Mouse (Mus musculus) heart, embryonic 15.5 days (tissue): ENCODE data around the gene Irf2. TPM values are rescaled to one million over a fixed set of nuclear protein-coding genes. Genes with fewer than 3 reads are reported as not detected.

ENCODE experiments used
- ATAC-seq: fragments of 200-750 bp; cut with Nextera tagmentation; replicated peaks from 2 replicates; pipeline ENCODE4 v1.8.0; 2017; ENCODE audit warnings: low read depth, moderate TSS enrichment; ENCODE audit not compliant: insufficient number of reproducible peaks, insufficient read depth, low FRiP score
- H3K27ac ChIP-seq: fragments of 300-500 bp; sonication (generic); 2 replicates; pipeline ENCODE4 v1.5.1; 2015; ENCODE audit warnings: mild to moderate bottlenecking, inconsistent platforms
- H3K27me3 ChIP-seq: fragments of 300-500 bp; sonication (generic); 2 replicates; pipeline ENCODE4 v1.6.1; 2015; ENCODE audit warnings: inconsistent platforms
- H3K36me3 ChIP-seq: fragments of 300-500 bp; sonication (generic); 2 replicates; pipeline ENCODE4 v1.6.1; 2015; ENCODE audit warnings: mild to moderate bottlenecking, inconsistent platforms
- H3K4me1 ChIP-seq: fragments of 300-500 bp; sonication (generic); replicated peaks from 2 replicates; pipeline ENCODE4 v1.6.1; 2015; ENCODE audit warnings: inconsistent platforms
- H3K4me2 ChIP-seq: fragments of 300-500 bp; sonication (generic); 2 replicates; pipeline ENCODE4 v1.6.1; 2015; ENCODE audit warnings: inconsistent platforms, mild to moderate bottlenecking, moderate library complexity
- H3K4me3 ChIP-seq: fragments of 300-500 bp; sonication (generic); 2 replicates; pipeline ENCODE4 v1.5.1; 2015; ENCODE audit warnings: mild to moderate bottlenecking, inconsistent platforms
- H3K9ac ChIP-seq: fragments of 300-500 bp; sonication (generic); 2 replicates; pipeline ENCODE4 v1.6.1; 2015; ENCODE audit warnings: mild to moderate bottlenecking, inconsistent platforms
- H3K9me3 ChIP-seq: fragments of 300-500 bp; sonication (generic); replicated peaks from 2 replicates; pipeline ENCODE4 v1.6.1; 2016; ENCODE audit warnings: inconsistent platforms
- WGBS: fragments of 180-500 bp; shearing (Covaris S2); methylation state at CpG from one replicate; pipeline ENCODE4 v1.1.7; 2015; ENCODE audit warnings: mixed read lengths; 5-methylcytosine and 5-hydroxymethylcytosine counted together
- polyA plus RNA-seq: library from polyadenylated mRNA; unstranded; fragments of >200 nt; fragmentation: Nextera tagmentation; extraction: Ambion mirVana; gene quantifications from 2 replicates; pipeline ENCODE4 v1.2.1, GENCODE M21; 2015

Irf2 gene
- polyA plus RNA-seq, 1 experiment from 2014 or later, result 19.9 TPM

- Histone ChIP-seq H3K36me3 (no peaks in the 10 kb centered on the region), H3K27ac (no peak overlapping the region), H3K4me1 (peaks cover 5% of the 10 kb centered on the region), H3K4me3 (no peak overlapping the region), H3K9ac (no peak overlapping the region), H3K4me2 (no peak overlapping the region), H3K27me3 (no peaks in the 10 kb centered on the region), H3K9me3 (no peaks in the 10 kb centered on the region)
- no peak for ATAC-seq
- 68% methylated on average over 2 of the region's 2 CpGs for WGBS
These were observed 28.0 kb upstream of the Irf2 start for GRCm38 (mm10) chr8:46711496-46711895.

GRCm38 (mm10) chr8:46713178-46713577 lies 26.4 kb upstream of the Irf2 start:
- H3K9me3 ChIP-seq, result no peaks in the 10 kb centered on the region
- 82% methylated on average over 11 of the region's 11 CpGs for WGBS
- no peaks in the 10 kb centered on the region for H3K36me3 ChIP-seq
- no peaks in the 10 kb centered on the region for H3K27me3 ChIP-seq
- H3K4me1 ChIP-seq, result peaks cover 9% of the 10 kb centered on the region
- no peak overlapping the region for H3K27ac ChIP-seq
- no peak for ATAC-seq
- H3K4me3 ChIP-seq, result no peak overlapping the region
- no peak overlapping the region for H3K9ac ChIP-seq
- H3K4me2 ChIP-seq, result no peak overlapping the region

GRCm38 (mm10) chr8:46713844-46714243 lies 25.7 kb upstream of the Irf2 start:
- H3K27me3 ChIP-seq, result no peaks in the 10 kb centered on the region
- no peak overlapping the region for H3K4me2 ChIP-seq
- H3K9me3 ChIP-seq, result no peaks in the 10 kb centered on the region
- no peaks in the 10 kb centered on the region for H3K36me3 ChIP-seq
- H3K4me1 ChIP-seq, result peaks cover 9% of the 10 kb centered on the region
- no peak overlapping the region for H3K4me3 ChIP-seq
- WGBS, result 51% methylated on average over 6 of the region's 6 CpGs
- no peak for ATAC-seq
- no peak overlapping the region for H3K27ac ChIP-seq
- H3K9ac ChIP-seq, result no peak overlapping the region

- ATAC-seq, result no peak
- 53% methylated on average over 3 of the region's 3 CpGs for WGBS
- Histone ChIP-seq H3K27ac (no peak overlapping the region), H3K9me3 (no peaks in the 10 kb centered on the region), H3K9ac (no peak overlapping the region), H3K4me2 (no peak overlapping the region), H3K4me3 (no peak overlapping the region), H3K36me3 (no peaks in the 10 kb centered on the region), H3K27me3 (no peaks in the 10 kb centered on the region), H3K4me1 (peaks cover 9% of the 10 kb centered on the region)
These were observed 25.1 kb upstream of the Irf2 start for GRCm38 (mm10) chr8:46714400-46714799.

GRCm38 (mm10) chr8:46716477-46716876 lies 23.1 kb upstream of the Irf2 start:
- no peaks in the 10 kb centered on the region for H3K36me3 ChIP-seq
- H3K4me2 ChIP-seq, result no peak overlapping the region
- H3K4me1 ChIP-seq, result peaks cover 9% of the 10 kb centered on the region
- H3K9ac ChIP-seq, result no peak overlapping the region
- no peak overlapping the region for H3K27ac ChIP-seq
- no peak for ATAC-seq
- no peaks in the 10 kb centered on the region for H3K9me3 ChIP-seq
- WGBS, result 43% methylated on average over 11 of the region's 11 CpGs
- H3K4me3 ChIP-seq, result no peak overlapping the region
- no peaks in the 10 kb centered on the region for H3K27me3 ChIP-seq

- Histone ChIP-seq H3K27me3 (no peaks in the 10 kb centered on the region), H3K4me2 (no peak overlapping the region), H3K9ac (no peak overlapping the region), H3K4me3 (no peak overlapping the region), H3K9me3 (no peaks in the 10 kb centered on the region), H3K27ac (no peak overlapping the region), H3K4me1 (peaks cover 9% of the 10 kb centered on the region), H3K36me3 (no peaks in the 10 kb centered on the region)
- WGBS, result 43% methylated on average over 6 of the region's 6 CpGs
- ATAC-seq, result no peak
These were observed 22.4 kb upstream of the Irf2 start for GRCm38 (mm10) chr8:46717170-46717569.

GRCm38 (mm10) chr8:46718301-46718700 lies 21.2 kb upstream of the Irf2 start:
- no peaks in the 10 kb centered on the region for H3K36me3 ChIP-seq
- no peak overlapping the region for H3K9ac ChIP-seq
- H3K4me1 ChIP-seq, result peaks cover 5% of the 10 kb centered on the region; the same call in 1 of the 2 replicates
- 69% methylated on average over 8 of the region's 8 CpGs for WGBS
- no peaks in the 10 kb centered on the region for H3K9me3 ChIP-seq
- no peak overlapping the region for H3K27ac ChIP-seq
- H3K4me2 ChIP-seq, result no peak overlapping the region
- no peak overlapping the region for H3K4me3 ChIP-seq
- ATAC-seq, result no peak
- H3K27me3 ChIP-seq, result no peaks in the 10 kb centered on the region

GRCm38 (mm10) chr8:46718747-46719146 lies 20.8 kb upstream of the Irf2 start:
- Histone ChIP-seq H3K27me3 (no peaks in the 10 kb centered on the region), H3K9me3 (no peaks in the 10 kb centered on the region), H3K4me3 (no peak overlapping the region), H3K4me2 (no peak overlapping the region), H3K9ac (no peak overlapping the region), H3K27ac (no peak overlapping the region), H3K36me3 (no peaks in the 10 kb centered on the region), H3K4me1 (0 out of 2 replicates have a peak, but pooled peaks cover 5% of the 10 kb centered on the region)
- 76% methylated on average over 5 of the region's 5 CpGs for WGBS
- no peak for ATAC-seq

GRCm38 (mm10) chr8:46720656-46721055 lies 18.9 kb upstream of the Irf2 start:
- no peaks in the 10 kb centered on the region for H3K9me3 ChIP-seq
- no peak overlapping the region for H3K4me2 ChIP-seq
- no peak for ATAC-seq
- 64% methylated on average over 4 of the region's 4 CpGs for WGBS
- no peak overlapping the region for H3K27ac ChIP-seq
- H3K27me3 ChIP-seq, result no peaks in the 10 kb centered on the region
- 0 out of 2 replicates have a peak, but pooled peaks cover 5% of the 10 kb centered on the region for H3K4me1 ChIP-seq
- H3K4me3 ChIP-seq, result no peak overlapping the region
- no peak overlapping the region for H3K9ac ChIP-seq
- H3K36me3 ChIP-seq, result no peaks in the 10 kb centered on the region

GRCm38 (mm10) chr8:46721065-46721845 lies 18.3 kb upstream of the Irf2 start:
- 81% methylated on average over 11 of the region's 11 CpGs for WGBS

GRCm38 (mm10) chr8:46722536-46722935 lies 17.0 kb upstream of the Irf2 start:
- no peaks in the 10 kb centered on the region for H3K9me3 ChIP-seq
- H3K27me3 ChIP-seq, result no peaks in the 10 kb centered on the region
- H3K4me3 ChIP-seq, result no peak overlapping the region
- H3K27ac ChIP-seq, result no peak overlapping the region
- no peaks in the 10 kb centered on the region for H3K36me3 ChIP-seq
- 23% methylated on average over 2 of the region's 2 CpGs for WGBS
- ATAC-seq, result no peak
- no peaks in the 10 kb centered on the region for H3K4me1 ChIP-seq
- no peak overlapping the region for H3K4me2 ChIP-seq
- no peak overlapping the region for H3K9ac ChIP-seq

More at GRCm38 (mm10) chr8:46721065-46721845, 18.3 kb upstream of the Irf2 start:
- Histone ChIP-seq H3K27ac (no peak overlapping the region), H3K4me2 (no peak overlapping the region), H3K9me3 (no peaks in the 10 kb centered on the region), H3K36me3 (no peaks in the 10 kb centered on the region), H3K4me3 (no peak overlapping the region), H3K9ac (no peak overlapping the region), H3K4me1 (0 out of 2 replicates have a peak, but pooled peaks cover 5% of the 10 kb centered on the region), H3K27me3 (no peaks in the 10 kb centered on the region)
- no peak for ATAC-seq

- Histone ChIP-seq H3K4me1 (no peaks in the 10 kb centered on the region), H3K36me3 (no peaks in the 10 kb centered on the region), H3K4me2 (no peak overlapping the region), H3K9me3 (no peaks in the 10 kb centered on the region), H3K27ac (no peak overlapping the region), H3K9ac (no peak overlapping the region), H3K4me3 (no peak overlapping the region), H3K27me3 (no peaks in the 10 kb centered on the region)
- no peak for ATAC-seq
- WGBS, result 82% methylated on average over 2 of the region's 2 CpGs
These were observed 13.1 kb upstream of the Irf2 start for GRCm38 (mm10) chr8:46726383-46726782.
